Mouse (Mus musculus) heart, adult 2 months (tissue): ENCODE data around the gene Tmc5. TPM values are rescaled to one million over a fixed set of nuclear protein-coding genes. Genes with fewer than 3 reads are reported as not detected.

Experiments used
- DNase-seq, 2 experiments: peaks; one replicate each; pipeline ENCODE4 v3.0.0; 2021
- H3K27ac ChIP-seq: fragments of 200-600 bp; 2 replicates; pipeline ENCODE4 v1.8.1; 2022
- H3K27me3 ChIP-seq: fragments of 200-500 bp; 2 replicates; pipeline ENCODE4 v1.6.1; 2012; ENCODE audit warnings: mild to moderate bottlenecking, low read length, inconsistent platforms, mixed read lengths; ENCODE audit not compliant: control insufficient read depth, insufficient read depth
- H3K36me3 ChIP-seq: fragments of 200-500 bp; 2 replicates; pipeline ENCODE4 v1.6.1; 2012; ENCODE audit warnings: low read length, inconsistent platforms; ENCODE audit not compliant: control insufficient read depth, insufficient read depth
- H3K4me1 ChIP-seq: fragments of 200-500 bp; 2 replicates; pipeline ENCODE4 v1.6.1; 2011; ENCODE audit warnings: low read length; ENCODE audit not compliant: control insufficient read depth, insufficient read depth
- H3K4me3 ChIP-seq: fragments of 200-600 bp; 2 replicates; pipeline ENCODE4 v1.8.1; 2022
- H3K79me2 ChIP-seq: fragments of 200-500 bp; replicated peaks from 2 replicates; pipeline ENCODE4 v1.6.1; 2012; ENCODE audit warnings: mild to moderate bottlenecking, inconsistent platforms, low read length, moderate library complexity, mixed read lengths; ENCODE audit not compliant: control insufficient read depth, insufficient read depth
- H3K9ac ChIP-seq: fragments of 200-500 bp; 2 replicates; pipeline ENCODE4 v1.6.1; 2012; ENCODE audit warnings: low read depth, mild to moderate bottlenecking, control low read depth, inconsistent platforms, low read length, mixed read lengths
- CTCF ChIP-seq: fragments of 200-600 bp; IDR thresholded peaks from 2 replicates; pipeline ENCODE4 v1.8.1; 2022; ENCODE audit warnings: antibody characterized with exemption, mild to moderate bottlenecking, moderate library complexity
- EP300 ChIP-seq: fragments of 200-500 bp; IDR thresholded peaks from 2 replicates; pipeline ENCODE4 v1.6.1; 2011; ENCODE audit warnings: low read depth, low read length, control low read depth; ENCODE audit not compliant: insufficient read depth
- POLR2A ChIP-seq: fragments of 200-500 bp; IDR thresholded peaks from 2 replicates; pipeline ENCODE4 v1.6.1; 2011; ENCODE audit warnings: mild to moderate bottlenecking, low read depth, low read length, control low read depth; ENCODE audit not compliant: insufficient read depth
- WGBS: fragments of 180-500 bp; shearing (Covaris S2); methylation state at CpG from one replicate; pipeline ENCODE4 v1.1.7; 2018; 5-methylcytosine and 5-hydroxymethylcytosine counted together
- intact Hi-C: fragments of 180-260 bp; cut with DNase I; formaldehyde crosslinking; loops from one replicate; pipeline ENCODE4 v1.15.1; 2025
- polyA plus RNA-seq: library from polyadenylated mRNA; depleted of rRNA; stranded (reverse); fragments of >200 nt; gene quantifications from 2 replicates; pipeline ENCODE4 v1.2.3, GENCODE M21; 2012
- total RNA-seq, 2 experiments: library from RNA; stranded (reverse); gene quantifications; 2 replicates each; pipeline ENCODE4 v1.2.3; 2021

Tmc5 gene
- total and polyA plus RNA-seq, 3 experiments: 0.10 to 0.72 (median 0.34) TPM

DNA sequence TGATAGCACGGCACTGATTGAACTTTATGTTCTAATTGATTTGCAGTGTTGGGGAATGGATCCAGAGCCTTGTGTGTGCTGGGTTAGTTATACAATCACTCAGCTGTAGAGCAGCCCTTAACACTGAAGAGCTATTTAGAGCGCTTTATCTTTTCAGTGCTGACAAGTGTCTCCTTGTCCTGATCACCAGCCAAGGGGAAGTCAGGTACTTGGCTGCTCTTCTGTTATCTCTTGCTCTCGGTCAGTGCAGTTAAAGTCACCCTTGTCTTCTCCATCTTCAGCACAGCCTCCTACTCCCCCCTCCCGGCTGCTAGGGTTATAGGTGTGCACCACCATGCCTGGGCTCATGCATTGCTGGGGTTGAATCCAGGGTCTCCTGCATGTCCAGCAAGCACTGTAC, 79.7 kb downstream of the Tmc5 start:
- TF ChIP-seq EP300 (0 out of 2 replicates have a peak, but pooled peaks have one; percentile 44), CTCF (no peak)
- peak in 1 of 2 experiments; percentile 51 for DNase-seq
- intact Hi-C loops: no loop called here

DNA sequence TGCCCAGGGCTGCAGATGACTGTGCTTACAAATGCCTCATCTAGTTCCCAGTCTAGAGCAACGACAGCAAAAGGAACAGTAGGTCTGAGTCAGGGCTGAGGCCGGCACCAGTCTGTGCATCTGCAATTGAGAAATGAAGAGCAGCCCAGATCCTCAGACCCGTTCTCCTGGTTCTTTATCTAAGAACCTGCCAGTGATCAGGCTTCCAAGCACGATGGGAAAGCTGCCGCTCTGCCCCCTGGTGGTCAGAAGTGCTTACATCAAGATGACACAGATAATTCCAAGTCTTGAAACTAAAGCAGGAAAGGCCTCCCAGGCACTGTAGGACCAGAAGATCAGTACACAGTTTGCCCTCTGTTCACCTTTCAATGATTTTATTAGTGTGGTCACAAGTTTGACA, 91.1 kb downstream of the Tmc5 start:
- Histone ChIP-seq H3K27me3 (no peaks in the 10 kb centered on the region), H3K27ac (no peak overlapping the region), H3K79me2 (no peaks in the 10 kb centered on the region), H3K4me1 (no peaks in the 10 kb centered on the region), H3K4me3 (no peak overlapping the region), H3K9ac (no peak overlapping the region), H3K36me3 (no peaks in the 10 kb centered on the region)
- intact Hi-C loops: loop anchor here (1.0 to 5.0 kb wide), 2 partner anchors 93 to 241 kb away; partner anchors contain the start of gene Syt17
- peak; percentile 53 to 71 for DNase-seq
- TF ChIP-seq POLR2A (no peak), CTCF (peak; percentile 89)
- WGBS: 32% methylated on average over 5 of the region's 5 CpGs

More for the DNA sequence above, 79.7 kb downstream of the Tmc5 start:
- H3K36me3 ChIP-seq: no peaks in the 10 kb centered on the region
- no peaks in the 10 kb centered on the region for H3K79me2 ChIP-seq
- no peak overlapping the region for H3K27ac ChIP-seq
- WGBS: 52% methylated on average over 4 of the region's 4 CpGs
- no peaks in the 10 kb centered on the region for H3K27me3 ChIP-seq
- H3K4me3 ChIP-seq: no peak overlapping the region
- no peaks in the 10 kb centered on the region for H3K4me1 ChIP-seq
- no peak overlapping the region for H3K9ac ChIP-seq

DNA sequence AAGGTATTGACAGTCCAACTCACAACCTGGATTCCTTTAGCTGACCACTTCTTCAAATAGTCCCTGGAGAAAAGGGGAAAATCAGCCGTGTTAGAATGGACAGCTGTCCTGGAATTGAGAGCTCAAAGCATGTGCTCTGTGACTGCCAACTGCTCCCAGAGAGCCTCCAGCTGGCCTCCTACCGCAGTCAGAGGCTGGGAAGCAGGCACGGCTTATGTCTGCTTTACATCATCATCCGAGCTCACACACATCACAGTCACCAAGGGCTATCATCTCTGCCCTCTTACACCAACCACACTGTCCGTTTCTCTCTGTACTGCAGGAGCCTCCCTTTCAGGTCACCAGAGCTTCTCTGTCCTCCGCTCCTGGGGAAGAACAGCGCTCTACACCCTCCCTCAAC, 92.0 kb downstream of the Tmc5 start:
- 83% methylated on average over 7 of the region's 7 CpGs for WGBS
- Histone ChIP-seq H3K4me1 (no peaks in the 10 kb centered on the region), H3K9ac (no peak overlapping the region), H3K36me3 (no peaks in the 10 kb centered on the region), H3K4me3 (no peak overlapping the region), H3K27ac (no peak overlapping the region), H3K27me3 (no peaks in the 10 kb centered on the region), H3K79me2 (no peaks in the 10 kb centered on the region)
- no peak for DNase-seq
- intact Hi-C loops: loop anchor here (5.0 kb wide), 1 partner anchor 242 kb away; the partner anchor contains the start of gene Syt17
- TF ChIP-seq POLR2A (no peak), CTCF (no peak), EP300 (no peak)

DNA sequence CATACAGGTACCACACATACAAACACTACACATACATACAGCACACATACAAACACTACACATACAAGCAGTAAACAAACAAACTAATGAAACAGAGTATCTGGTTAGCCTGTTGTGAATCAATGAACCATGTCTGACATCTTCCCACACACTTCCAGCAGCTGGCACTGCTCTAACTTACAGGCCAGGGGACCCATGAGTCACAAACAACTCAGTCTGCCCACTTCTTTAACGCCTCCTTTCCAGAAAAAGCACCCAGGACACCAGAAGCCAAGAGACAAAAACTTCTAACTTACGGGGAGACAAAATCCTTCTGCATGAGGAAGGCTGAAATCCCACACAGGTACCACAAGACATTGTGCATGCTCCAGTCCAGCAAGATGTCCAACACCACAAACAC, 94.2 kb downstream of the Tmc5 start:
- intact Hi-C loops: no loop called here
- no peaks in the 10 kb centered on the region for H3K36me3 ChIP-seq

DNA sequence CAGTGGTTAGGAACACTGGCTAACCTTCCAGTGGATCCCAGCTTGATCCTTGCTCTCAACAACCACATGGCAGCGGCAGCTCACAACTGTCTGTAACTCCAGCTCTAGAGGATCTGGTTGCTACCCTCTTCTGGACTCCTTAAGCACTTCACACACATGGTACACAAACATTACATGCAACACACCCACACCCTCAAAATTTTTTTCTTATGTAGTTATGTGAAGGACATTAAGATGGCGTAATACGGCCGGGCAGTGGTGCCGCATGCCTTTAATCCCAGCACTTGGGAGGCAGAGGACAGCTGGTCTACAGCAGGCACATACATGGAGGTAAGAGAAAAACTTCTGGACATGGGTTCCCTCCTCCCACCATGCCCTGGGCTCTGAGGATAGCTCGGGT, 99.0 kb downstream of the Tmc5 start:
- WGBS: 95% methylated on average over 6 of the region's 6 CpGs
- H3K27ac ChIP-seq: no peak overlapping the region
- no peak overlapping the region for H3K9ac ChIP-seq
- TF ChIP-seq EP300 (no peak), CTCF (no peak), POLR2A (no peak)
- H3K36me3 ChIP-seq: no peaks in the 10 kb centered on the region; the same call in 1 of the 2 replicates
- H3K79me2 ChIP-seq: no peaks in the 10 kb centered on the region
- DNase-seq: no peak
- H3K4me1 ChIP-seq: no peaks in the 10 kb centered on the region
- H3K27me3 ChIP-seq: no peaks in the 10 kb centered on the region
- intact Hi-C loops: no loop called here
- no peak overlapping the region for H3K4me3 ChIP-seq

More for the DNA sequence above, 94.2 kb downstream of the Tmc5 start:
- Histone ChIP-seq H3K4me1 (no peaks in the 10 kb centered on the region), H3K9ac (no peak overlapping the region), H3K4me3 (no peak overlapping the region), H3K27me3 (no peaks in the 10 kb centered on the region), H3K27ac (no peak overlapping the region), H3K79me2 (no peaks in the 10 kb centered on the region)
- WGBS: 90% methylated on average over 2 of the region's 2 CpGs
- TF ChIP-seq EP300: no peak
- TF ChIP-seq POLR2A: no peak
- TF ChIP-seq CTCF: no peak
- DNase-seq: no peak

DNA sequence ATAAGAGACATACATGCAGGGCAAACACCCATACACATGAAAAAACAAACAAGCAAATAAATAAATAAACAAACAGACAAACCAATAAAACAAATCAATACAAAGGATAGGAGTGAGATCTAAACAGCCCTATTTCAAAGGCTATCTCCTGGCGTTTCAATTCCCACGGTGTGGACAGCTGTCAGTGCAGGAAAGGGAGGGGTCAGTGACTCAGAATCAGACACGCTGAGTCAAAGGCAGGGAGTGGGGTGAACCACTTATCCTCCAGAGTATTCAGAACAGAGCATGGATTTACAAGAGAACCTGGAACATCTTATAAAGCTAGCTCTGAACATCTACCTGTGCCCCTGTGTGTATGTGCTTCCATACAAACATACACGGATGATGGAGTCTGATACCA, 100.1 kb downstream of the Tmc5 start:
- H3K27ac ChIP-seq: no peak overlapping the region
- no peak overlapping the region for H3K9ac ChIP-seq
- TF ChIP-seq EP300 (no peak), POLR2A (no peak), CTCF (no peak)
- H3K36me3 ChIP-seq: no peaks in the 10 kb centered on the region; the same call in 1 of the 2 replicates
- H3K27me3 ChIP-seq: no peaks in the 10 kb centered on the region
- H3K4me3 ChIP-seq: no peak overlapping the region
- 0 out of 2 replicates have a peak, but pooled peaks cover 2% of the 10 kb centered on the region for H3K79me2 ChIP-seq
- intact Hi-C loops: no loop called here
- no peaks in the 10 kb centered on the region for H3K4me1 ChIP-seq
- WGBS: 45% methylated on average over 4 of the region's 4 CpGs
- DNase-seq: no peak
